Comparison of ENCODE assay signal across 16 mouse cellular contexts in genomic region chr10:21252800-21253199, GRCm38 (mm10). TPM values are rescaled to one million over a fixed set of nuclear protein-coding genes. Genes with fewer than 3 reads are reported as not detected.
A peak's percentile ranks its signal among the peaks of the same experiment; 100 is the strongest.
DNase-seq lines count a peak whose midpoint lies in the region; ATAC-seq lines count a peak whose summit lies in the region.
"Had no signal": no experiment of that assay in that cellular context is flagged by ENCODE, and none has a peak within 500 bp of the region (broad histone marks: within the 10 kb centered on the region; RNA-seq: fewer than 3 reads in every experiment).

No protein-coding gene starts in this region.

- no peak overlapping the region for H3K4me3 ChIP-seq in liver, embryonic 13.5 days (replicated peaks)
- no peak overlapping the region for H3K4me3 ChIP-seq in liver, embryonic 12.5 days
- no peak overlapping the region for H3K4me3 ChIP-seq in heart, embryonic 11.5 days (ENCODE audit: low read depth, low read length)
- H3K4me3 ChIP-seq: embryonic facial prominence, embryonic 10.5 days; forebrain, embryonic 15.5 days; lung, embryonic 15.5 days; stomach, embryonic 15.5 days had no signal

- H3K27ac ChIP-seq in liver, embryonic 13.5 days = peak overlapping the region; percentile 8; the same call in 1 of the 2 replicates
- no peak overlapping the region for H3K27ac ChIP-seq in liver, embryonic 12.5 days
- H3K27ac ChIP-seq in heart, embryonic 11.5 days (ENCODE audit: low read depth, low read length) = no peak overlapping the region
- H3K27ac ChIP-seq: embryonic facial prominence, embryonic 10.5 days; forebrain, embryonic 15.5 days; lung, embryonic 15.5 days; macrophage; stomach, embryonic 15.5 days had no signal

- no peaks in the 10 kb centered on the region for H3K27me3 ChIP-seq in liver, embryonic 13.5 days
- H3K27me3 ChIP-seq in liver, embryonic 12.5 days (replicated peaks) = no peaks in the 10 kb centered on the region
- H3K27me3 ChIP-seq in heart, embryonic 11.5 days (ENCODE audit: control insufficient read depth, insufficient read depth, low read length) = no peaks in the 10 kb centered on the region
- H3K27me3 ChIP-seq: forebrain, embryonic 15.5 days; lung, embryonic 15.5 days; stomach, embryonic 15.5 days had no signal

- no peak for DNase-seq in liver, embryonic 13.5 days
- DNase-seq in ES-CJ7 (ENCODE audit: low read depth, low spot score) = peak; percentile 26
- DNase-seq in ZHBTc4 (ENCODE audit: low read depth, low spot score) = peak; percentile 26
- no peak for DNase-seq in T-cell, adult 2 months (ENCODE audit: low spot score)
- DNase-seq: cerebellum, adult 8-10 months; gastrocnemius, postnatal 36 days; retina, postnatal 1 day had no signal

- 74% methylated on average over 4 of the region's 4 CpGs for WGBS in liver, embryonic 13.5 days (ENCODE audit: insufficient replicate concordance)
- WGBS in liver, embryonic 12.5 days (ENCODE audit: insufficient replicate concordance) = 69% methylated on average over 4 of the region's 4 CpGs
- WGBS in heart, embryonic 11.5 days (ENCODE audit: insufficient replicate concordance) = 78% methylated on average over 4 of the region's 4 CpGs

- 0 out of 2 replicates have a peak, but pooled peaks have one; percentile 9 for ATAC-seq in liver, embryonic 13.5 days (ENCODE audit: low read depth)
- no peak for ATAC-seq in liver, embryonic 12.5 days
- ATAC-seq in megakaryocyte progenitor cell, adult 5-6 weeks (replicated peaks; ENCODE audit: poor library complexity) = 0 out of 2 replicates have a peak, but pooled peaks have one; percentile 33
- ATAC-seq in heart, embryonic 11.5 days (replicated peaks; ENCODE audit: insufficient number of reproducible peaks, low FRiP score, low TSS enrichment) = no peak
- ATAC-seq: forebrain, embryonic 15.5 days had no signal

- peaks cover 38% of the 10 kb centered on the region for H3K4me1 ChIP-seq in liver, embryonic 13.5 days (replicated peaks)
- H3K4me1 ChIP-seq in liver, embryonic 12.5 days = peaks cover 43% of the 10 kb centered on the region
- no peaks in the 10 kb centered on the region for H3K4me1 ChIP-seq in heart, embryonic 11.5 days (ENCODE audit: control insufficient read depth, insufficient read depth, low read length)
- H3K4me1 ChIP-seq: embryonic facial prominence, embryonic 10.5 days; forebrain, embryonic 15.5 days; lung, embryonic 15.5 days; stomach, embryonic 15.5 days had no signal

- no peaks in the 10 kb centered on the region for H3K9me3 ChIP-seq in liver, embryonic 13.5 days (replicated peaks)
- no peaks in the 10 kb centered on the region for H3K9me3 ChIP-seq in liver, embryonic 12.5 days (replicated peaks)
- no peaks in the 10 kb centered on the region for H3K9me3 ChIP-seq in heart, embryonic 11.5 days (replicated peaks; ENCODE audit: control insufficient read depth, low read length)
- H3K9me3 ChIP-seq: embryonic facial prominence, embryonic 10.5 days; forebrain, embryonic 15.5 days; lung, embryonic 15.5 days; stomach, embryonic 15.5 days had no signal

- H3K4me2 ChIP-seq in liver, embryonic 13.5 days = no peak overlapping the region
- no peak overlapping the region for H3K4me2 ChIP-seq in liver, embryonic 12.5 days
- no peak overlapping the region for H3K4me2 ChIP-seq in heart, embryonic 11.5 days
- H3K4me2 ChIP-seq: forebrain, embryonic 15.5 days; lung, embryonic 15.5 days; midbrain, embryonic 11.5 days; stomach, embryonic 15.5 days had no signal

- no peaks in the 10 kb centered on the region for H3K36me3 ChIP-seq in liver, embryonic 13.5 days
- no peaks in the 10 kb centered on the region for H3K36me3 ChIP-seq in liver, embryonic 12.5 days
- no peaks in the 10 kb centered on the region for H3K36me3 ChIP-seq in heart, embryonic 11.5 days (ENCODE audit: control insufficient read depth, insufficient read depth, low read length)
- H3K36me3 ChIP-seq: embryonic facial prominence, embryonic 10.5 days; forebrain, embryonic 15.5 days; lung, embryonic 15.5 days; stomach, embryonic 15.5 days had no signal

- H3K9ac ChIP-seq in liver, embryonic 13.5 days = no peak overlapping the region
- no peak overlapping the region; the same call in 1 of the 2 replicates for H3K9ac ChIP-seq in liver, embryonic 12.5 days
- H3K9ac ChIP-seq in heart, embryonic 11.5 days (ENCODE audit: low read depth, low read length) = no peak overlapping the region
- H3K9ac ChIP-seq: forebrain, embryonic 15.5 days; lung, embryonic 15.5 days; stomach, embryonic 15.5 days had no signal

RNA-seq across cellular contexts. Expression of gene Hbs1l, which starts 43.0 kb away (rescaled TPM):
- 67.3 and 81.0 TPM in 2 replicates for polyA plus RNA-seq in liver, embryonic 13.5 days (2015; fragmentation: Nextera tagmentation; extraction: Ambion mirVana)
- polyA plus RNA-seq in liver, embryonic 12.5 days (2016; fragmentation: Nextera tagmentation; extraction: Ambion mirVana) = 89.2 and 89.3 TPM in 2 replicates
- 65.1 and 72.5 TPM in 2 replicates for total RNA-seq in megakaryocyte progenitor cell, adult 5-6 weeks (2015)
- total RNA-seq in megakaryocyte progenitor cell, adult 5-6 weeks (2017) = 88.3 and 93.5 TPM in 2 replicates
- 80.2 and 87.5 TPM in 2 replicates for polyA plus RNA-seq in heart, embryonic 11.5 days (2014; fragmentation: Nextera tagmentation; extraction: Ambion mirVana)

Comparison
In these comparisons a context has a peak if more than half of its experiments do, and no peak if none do; other contexts are left out.
1. ATAC-seq: peak in liver, embryonic 13.5 days (single experiment) and megakaryocyte progenitor cell, adult 5-6 weeks (single experiment); none in liver, embryonic 12.5 days (single experiment) and heart, embryonic 11.5 days (single experiment).
2. DNase-seq: peak in ES-CJ7 (single experiment) and ZHBTc4 (single experiment); none in liver, embryonic 13.5 days (single experiment) and T-cell, adult 2 months (single experiment).